Mouse (Mus musculus): ENCODE data around the gene Kat7.

The Kat7 gene

DNA sequence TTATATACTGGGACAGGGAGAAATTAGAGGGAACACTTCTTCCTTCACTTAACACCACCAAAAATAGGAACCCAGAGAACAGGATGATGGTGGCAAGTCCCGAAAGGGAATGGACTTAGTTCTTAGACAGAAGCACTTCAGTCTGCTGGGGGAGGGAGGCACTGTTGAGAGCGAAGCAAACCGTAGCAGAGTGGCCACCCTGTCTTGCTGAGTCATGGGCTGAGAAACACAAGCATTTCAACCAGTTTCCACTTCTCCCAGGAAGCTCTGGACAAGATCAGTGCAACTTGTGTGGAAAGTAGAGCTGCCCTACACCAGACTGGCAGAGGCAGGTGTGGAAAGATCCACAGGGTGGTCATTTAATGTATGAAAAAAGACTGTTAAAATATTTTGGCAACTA is 35.4 kb downstream of the Kat7 start:
- DNase-seq: no peak

DNA sequence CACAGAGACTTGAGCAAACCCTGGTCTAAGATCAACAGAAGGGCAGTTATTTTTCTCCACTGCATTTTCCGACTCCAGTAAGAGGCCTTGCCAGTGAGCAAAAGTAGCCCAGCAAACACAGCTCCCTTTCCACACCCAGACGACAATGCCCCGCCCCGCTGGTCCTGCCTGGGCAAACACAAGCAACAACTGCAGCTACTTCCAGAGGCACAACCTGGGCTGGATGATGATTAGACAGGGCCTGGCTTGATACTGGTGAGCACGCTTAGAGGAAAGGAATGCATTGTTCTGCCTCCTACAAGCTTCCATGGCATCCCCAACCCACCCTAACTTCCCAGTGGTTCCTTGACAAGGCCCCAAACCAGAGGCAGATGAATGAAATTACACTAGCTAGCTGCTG is 36.4 kb downstream of the Kat7 start:
- DNase-seq: no peak

DNA sequence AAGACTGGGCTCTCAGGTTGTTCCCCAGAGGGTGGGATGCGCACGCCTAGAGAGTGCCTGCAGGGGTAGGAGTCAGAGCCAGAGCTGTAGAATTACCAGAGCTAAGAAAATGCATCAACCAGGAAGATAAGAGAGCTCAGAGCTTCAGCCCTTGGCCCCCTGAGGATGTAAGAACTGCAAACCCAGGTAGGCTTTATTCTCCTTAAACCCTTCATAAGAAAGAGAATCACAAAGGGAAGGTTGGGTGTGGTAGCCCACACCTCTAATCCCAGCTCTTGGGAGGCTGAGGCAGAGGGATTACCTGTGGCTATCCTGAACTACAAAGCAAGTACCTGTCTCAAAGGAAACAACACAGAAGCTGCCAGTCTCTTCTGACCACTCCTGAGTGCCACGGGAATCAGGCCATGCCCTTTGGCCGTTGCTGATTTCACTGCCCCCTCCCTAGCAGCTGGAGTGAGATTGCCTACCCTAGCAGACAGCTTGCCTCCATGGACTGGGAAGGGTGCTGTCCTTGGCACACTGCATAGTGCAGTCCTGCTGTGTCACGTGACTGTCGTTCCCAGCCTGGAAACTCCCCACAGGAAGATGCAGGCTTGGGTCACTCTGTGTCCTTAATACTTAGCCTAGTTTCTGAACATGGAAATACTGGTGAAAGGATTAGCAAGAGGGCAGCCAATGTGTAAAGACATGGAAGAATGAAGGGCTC is 43.4 kb downstream of the Kat7 start:
- DNase-seq: no peak

DNA sequence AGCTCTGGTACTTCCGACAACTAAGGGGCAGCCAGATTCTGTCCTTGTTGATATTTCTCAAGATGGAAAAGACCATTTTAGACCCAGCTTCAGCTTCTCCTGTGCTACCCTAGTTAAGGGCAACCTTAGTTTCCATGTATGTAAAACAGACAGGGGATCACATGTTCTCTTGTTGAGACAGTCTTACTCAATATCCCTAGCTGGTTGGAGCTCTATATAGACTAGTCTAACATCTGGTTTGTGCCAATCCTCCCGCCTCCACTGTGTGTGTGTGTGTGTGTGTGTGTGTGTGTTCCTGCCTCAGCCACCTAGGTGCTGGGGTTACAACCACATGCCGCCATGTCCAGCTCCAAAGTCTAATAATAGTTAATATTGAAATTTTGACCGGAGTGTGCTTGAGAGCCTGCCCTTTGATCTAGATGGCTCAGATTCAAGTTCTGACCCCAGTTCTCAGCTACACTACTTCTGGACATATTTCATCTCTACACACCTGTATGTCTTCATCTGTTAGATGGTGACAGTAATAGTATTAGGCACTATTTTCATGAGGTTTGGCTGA is 45.5 kb downstream of the Kat7 start:
- no peak for DNase-seq

DNA sequence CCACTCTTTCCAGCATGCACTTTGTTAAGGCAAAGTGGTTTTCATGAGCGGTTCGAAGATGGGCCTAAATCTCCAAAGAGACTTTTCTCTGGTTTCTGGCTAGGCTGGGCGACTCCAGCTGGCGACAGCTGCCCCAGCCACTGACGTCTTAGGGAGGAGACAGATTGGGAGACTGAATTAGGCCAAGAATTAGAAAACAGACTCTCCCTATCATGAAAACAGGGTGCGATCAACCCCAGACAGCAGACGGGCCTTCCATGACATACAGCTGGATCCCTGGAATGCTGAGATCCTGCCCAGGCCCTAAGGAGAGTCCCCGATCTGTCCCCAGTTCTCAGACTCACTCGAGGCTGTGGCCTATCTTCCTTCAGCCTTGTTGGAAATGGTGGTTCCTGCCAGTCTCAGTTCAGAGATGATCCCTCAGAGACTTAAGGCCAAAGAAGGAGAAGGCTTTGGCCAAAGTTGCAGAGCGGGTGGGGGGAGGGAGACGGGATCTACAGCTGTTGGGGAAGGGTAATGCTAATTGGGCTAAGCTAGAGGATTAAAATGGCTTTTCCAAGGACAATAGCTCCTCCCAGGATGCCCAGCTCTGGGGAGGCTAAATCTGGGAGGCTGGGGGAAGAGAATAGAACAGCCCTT is 46.1 kb downstream of the Kat7 start:
- no peak for DNase-seq

DNA sequence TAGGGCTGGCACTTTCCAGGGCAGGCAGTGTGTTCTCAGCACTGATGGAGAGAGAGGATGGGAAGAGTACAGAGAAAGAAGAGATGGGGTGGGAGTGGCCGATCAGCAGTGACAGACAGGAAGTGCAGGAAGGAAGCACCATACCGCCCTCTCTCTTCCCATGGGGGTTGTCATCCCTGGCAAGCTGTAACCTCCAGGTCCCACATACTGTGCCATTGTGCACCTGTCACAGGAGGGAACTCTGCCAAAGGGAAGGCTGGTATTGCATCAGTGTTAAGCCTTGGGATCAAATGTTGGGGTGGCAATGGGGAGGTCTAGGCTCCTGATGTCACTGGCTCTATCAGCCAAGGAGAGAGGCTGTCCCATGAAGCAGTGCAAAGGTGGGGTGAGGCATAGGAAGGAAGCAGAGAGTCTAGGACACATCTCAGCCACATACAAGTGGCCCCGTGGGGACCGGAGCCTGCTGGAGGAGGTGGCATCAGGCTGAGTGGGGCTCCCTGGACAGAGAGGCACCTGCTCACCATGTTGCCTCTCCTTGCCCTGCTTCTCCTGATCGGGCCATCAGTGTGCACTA is 48.8 kb downstream of the Kat7 start, which contains the start of gene Tac4:
TSS of gene Tac4 (plus strand) at position 352 of the 574 bp plus-strand sequence.
- peak; percentile 42 for DNase-seq

DNA sequence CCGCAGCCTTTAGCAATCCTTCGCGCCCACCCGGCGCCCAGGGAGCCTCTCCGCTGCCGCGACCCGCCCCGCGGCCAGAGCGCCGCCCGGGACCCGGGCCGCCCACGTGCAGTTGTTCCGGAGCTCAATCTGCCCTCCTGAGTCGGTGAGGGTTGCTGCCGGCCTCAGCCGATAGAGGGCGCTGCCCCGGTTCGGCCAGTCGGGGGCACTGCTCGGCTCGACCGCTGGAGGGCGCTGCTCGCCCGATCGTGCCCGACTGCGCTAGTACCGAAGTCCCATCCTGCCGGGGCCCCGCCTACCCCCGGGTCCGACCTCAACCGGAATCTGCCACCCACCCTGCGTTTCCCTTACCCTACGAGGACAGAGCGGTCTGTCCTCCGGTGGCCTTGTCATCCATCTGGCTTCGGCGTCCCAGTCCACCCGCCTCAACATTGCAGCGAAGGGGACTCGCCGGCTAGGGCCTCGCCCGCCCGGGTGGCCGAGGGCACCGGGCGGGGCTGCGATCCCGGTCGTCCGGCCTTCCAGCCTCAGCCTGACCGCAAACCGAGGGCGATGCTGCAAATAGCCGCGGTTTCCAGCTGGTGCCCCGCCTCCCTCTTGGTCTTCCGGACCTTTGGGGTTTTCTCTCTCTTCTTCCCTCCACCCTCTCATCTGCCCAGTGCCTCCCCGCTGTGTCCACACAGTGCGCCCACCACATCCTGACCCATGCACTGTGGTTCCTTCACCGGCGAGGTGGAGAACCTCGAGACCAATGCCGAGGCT is 50.8 kb downstream of the Kat7 start:
- peak; percentile 94 for DNase-seq

DNA sequence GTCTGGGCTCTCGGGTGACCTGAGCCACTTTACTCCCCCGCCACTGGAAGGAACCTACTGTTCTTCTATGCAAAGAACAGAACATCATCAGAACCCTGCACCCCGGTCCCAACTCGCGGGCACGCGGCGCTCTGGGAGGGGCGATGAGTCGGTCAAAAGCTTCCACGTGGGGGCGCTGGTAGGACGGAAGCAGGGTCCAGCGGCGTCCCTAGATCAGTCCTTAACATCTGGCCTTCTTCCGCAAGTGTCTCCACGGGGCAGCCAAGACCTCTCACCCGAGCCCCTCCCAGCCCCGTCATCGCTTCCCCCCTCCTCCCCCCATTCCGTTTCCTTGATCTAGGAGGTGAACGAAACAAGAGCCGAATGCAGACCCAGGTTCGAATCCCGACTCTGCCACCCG is 51.6 kb downstream of the Kat7 start:
- DNase-seq: peak; percentile 78

DNA sequence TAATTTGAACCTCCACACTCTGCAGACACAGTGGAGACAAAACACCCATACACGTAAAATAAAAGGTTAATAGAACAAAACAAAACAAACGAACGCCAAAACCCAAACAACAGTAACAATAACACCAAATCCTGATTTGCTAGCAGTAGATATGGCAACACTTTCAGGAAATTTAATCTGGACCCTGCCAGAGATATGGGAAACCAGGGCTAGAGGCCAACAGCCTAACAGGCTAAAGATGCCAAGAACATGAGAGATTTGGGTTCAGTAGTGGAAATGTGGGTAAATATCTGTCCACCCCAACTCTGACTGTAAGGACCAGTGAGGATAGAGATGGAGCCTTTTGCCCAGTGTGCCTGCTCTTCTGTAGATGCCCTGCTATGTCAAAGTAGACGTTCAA is 52.1 kb downstream of the Kat7 start:
- no peak for DNase-seq

DNA sequence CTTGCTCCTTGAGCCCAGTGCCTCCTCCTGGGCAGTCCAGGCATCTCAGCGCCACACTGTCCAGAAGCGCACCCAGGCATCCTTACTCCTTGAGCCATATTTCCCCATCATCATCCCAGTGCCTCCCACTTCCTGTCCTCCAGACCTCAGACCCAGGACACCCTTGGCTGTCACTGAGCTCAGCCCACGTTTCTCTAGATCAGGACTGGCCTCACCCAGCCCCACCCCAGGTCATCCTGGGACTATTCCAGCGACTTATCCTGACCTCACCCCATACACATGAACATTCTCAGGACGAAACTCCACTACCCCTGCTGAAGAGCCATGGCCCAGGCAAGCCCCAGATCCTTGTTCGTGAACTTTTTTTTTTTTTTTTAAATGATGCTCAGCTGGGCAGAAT is 54.3 kb downstream of the Kat7 start:
- no peak for DNase-seq

DNA sequence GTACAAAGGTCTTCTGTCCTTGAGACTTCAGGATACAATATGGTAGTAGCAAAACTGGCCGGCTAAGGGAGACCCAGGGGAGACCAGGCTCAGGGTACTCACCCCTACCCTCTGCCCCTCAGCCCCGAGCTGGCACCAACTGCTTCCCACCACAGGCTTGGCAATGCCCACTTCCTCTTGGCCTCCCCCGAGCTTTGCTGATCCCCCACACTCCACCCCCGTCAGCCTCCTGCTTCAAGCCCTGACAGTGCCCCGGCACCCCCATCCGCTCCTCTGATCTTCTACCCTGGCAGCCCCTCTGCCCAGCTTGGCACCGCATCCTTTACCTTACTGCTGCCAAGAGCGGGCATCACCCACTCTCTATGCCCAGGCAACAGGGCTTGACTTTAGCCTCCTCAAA is 55.9 kb downstream of the Kat7 start:
- no peak for DNase-seq

DNA sequence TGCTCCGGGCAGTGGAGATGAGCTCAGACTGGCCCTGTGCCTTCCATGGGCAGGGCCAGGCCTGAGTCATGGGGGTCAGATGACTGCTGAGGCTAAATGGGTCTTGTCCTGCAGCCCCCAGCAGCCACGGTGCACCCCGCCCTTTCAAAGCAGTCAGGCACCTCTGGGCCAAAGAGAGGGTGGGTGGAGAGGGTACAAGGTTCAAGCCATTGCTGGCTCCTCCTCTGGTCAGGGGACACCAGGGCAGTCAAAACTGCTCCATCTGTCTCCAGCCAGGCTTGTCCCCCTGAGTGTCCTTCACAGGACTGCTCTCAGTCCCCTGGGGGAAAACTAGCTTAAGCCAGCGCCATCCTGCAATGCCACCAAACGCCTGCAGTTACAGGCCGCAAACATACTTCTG is 57.9 kb downstream of the Kat7 start:
- no peak for DNase-seq

DNA sequence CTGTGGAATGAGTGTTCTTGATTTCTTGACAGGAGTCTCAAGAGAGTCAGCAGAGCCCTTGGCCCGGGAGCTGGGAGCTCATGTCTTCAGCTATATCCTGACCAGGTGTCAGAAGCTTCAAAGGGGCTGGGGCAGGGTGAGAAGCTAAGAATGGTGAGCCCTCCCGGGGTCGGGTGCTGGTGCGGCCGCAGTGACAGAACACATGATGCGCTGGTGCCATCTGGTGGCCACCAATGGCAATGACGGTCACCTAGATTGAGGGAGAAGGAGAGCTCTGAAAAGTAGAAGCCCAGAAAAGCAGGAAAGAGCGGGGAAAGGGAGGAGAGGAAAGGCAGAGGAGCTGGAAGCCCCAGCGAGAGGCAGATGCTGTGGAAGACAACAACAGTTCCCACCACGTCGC is 58.8 kb downstream of the Kat7 start:
- peak; percentile 76 for DNase-seq

DNA sequence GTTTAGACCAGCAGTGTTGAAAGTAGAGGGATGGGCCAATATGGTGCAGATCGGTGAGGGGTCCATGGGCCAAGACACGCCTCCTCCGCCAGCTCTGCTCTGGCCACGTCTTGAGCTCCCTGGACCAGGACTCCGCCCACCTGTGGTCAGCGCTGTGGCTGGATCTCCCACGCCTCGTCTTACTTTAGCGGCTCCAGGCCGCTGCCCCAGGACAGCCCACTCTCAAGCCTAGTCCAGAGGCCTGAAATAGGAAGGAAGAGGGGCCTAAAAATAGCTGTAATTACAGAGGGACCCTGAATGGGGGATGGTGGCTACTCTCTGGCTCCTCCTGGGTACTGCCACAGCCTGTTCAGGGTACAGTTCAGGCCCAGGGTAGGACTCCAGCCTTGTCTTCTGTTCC is 59.9 kb downstream of the Kat7 start:
- DNase-seq: no peak

DNA sequence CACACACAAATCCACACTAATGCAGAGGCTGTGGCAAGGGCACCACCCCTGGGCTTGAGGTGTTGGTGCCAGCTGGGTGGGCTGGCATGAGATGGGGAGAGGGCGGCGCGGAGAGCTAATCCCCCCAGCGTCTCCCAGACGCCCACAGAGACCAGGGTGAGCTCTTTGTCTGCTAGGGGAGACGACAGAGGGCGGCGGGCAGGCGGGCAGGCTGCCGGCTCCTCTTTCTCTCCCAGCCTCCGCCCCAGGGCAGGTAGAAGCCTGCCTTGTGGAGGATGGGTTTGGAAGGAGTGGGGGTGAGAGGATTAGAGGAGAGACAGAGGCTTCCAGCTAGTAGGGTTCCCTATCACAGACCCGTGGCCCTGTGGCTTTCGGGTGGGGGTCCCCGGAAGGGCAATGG is 63.0 kb downstream of the Kat7 start:
- no peak for DNase-seq

DNA sequence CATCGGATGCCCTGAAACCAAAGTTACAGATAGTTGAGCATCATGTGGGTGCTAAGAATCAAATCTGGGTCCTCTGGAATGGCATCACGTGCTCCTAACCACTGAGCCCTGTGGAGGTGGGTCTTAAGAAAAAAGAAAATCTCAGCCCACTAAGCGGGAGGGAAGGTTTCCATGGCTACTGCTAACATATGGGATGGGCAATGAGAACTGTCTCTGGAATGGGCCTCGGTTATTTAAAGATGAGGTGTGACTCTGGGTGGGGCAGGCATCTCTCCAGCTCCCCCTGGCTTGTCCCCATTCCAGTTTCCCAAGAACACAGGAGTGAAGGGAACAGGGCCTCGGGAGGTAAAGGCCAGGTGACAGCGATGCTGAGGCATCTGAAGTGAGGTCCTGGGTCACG is 64.6 kb downstream of the Kat7 start:
- DNase-seq: no peak

DNA sequence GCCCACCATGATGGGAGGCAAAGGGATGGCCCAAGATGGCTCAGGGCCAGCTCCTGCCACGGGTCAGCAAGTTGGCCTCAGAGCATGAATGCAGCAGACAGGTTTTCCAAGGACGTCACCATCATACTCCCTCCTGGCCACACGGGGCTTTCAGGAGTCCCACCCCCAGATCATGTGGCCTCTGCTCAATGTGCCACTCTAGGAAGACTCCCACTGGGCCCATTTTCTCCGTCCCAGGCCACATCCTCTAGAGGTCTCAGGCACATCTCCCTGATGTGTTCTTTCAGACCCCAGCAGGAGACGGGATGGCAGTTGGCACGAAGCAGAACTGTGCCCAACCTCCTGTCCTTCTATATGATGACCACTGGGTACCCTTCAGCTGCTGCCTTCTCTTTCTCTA is 67.4 kb downstream of the Kat7 start:
- no peak for DNase-seq

DNA sequence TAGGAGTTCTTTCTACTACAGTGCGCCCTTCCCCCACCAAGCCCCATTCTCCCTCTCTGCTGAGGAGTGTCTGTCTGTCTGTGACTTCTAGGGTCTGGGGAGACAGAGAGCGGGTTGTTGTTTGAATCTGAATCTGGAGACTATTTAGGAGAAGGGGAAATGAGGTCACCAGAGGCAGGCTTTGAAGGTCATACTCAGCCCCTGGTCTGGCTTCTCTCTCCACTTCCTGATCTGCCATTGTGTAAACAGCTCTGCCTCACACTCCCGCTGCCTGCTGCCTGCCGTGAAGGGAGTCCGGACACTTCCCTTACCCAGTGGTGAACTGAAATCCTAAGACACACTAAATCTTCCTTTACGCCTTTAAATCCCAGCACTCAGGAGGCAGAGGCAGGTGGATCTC is 71.6 kb downstream of the Kat7 start:
- DNase-seq: no peak

DNA sequence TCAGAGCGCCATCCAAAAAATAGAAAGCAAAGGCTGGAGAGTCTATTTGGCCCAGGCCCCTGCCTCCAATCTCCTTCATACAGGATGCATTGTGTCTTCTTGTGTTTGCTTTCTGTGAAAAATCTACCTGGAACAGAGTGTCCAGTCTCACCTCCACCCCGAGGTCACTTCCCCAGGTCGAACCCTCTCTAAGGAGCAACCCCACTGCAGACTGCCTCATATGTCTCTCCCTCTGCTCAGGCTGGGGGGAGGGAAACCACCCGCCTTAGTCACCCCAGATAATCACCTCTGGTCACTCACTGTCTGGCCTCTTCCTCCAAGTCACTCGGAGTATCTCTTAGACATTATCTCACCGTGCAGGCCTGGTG is 77.7 kb downstream of the Kat7 start:
- DNase-seq: no peak

DNA sequence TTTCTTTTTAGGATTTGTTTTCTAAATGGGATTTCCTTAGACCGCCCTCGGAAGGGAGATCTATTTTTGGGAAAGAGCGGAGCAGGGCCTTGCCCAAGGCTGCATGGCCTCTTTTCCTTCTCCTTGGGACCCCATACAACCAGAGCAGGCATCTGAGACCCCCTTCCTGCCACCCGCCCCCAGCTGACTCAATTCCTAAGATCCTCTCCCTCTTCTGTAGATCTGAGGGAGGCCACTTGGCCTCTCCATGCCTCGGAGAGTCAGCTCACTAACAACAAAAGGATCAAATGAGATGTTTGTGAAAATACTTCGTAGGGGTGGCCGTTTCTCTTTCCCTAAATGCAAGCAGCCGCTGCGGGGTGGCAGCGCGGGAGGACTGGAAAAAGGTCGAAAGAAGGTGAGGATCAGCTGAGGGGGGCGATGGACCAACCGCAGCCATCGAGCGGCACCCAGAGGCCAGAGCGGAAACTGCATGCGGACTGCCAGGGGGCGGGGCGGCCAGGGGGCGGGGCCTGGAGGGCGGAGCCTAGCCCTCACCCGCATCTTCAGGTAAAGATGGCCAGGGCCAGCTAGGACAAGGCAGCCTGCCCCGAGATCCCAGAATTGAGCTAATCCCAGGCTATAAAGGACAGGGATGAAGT is 78.2 kb downstream of the Kat7 start:
- peak; percentile 72 for DNase-seq

DNA sequence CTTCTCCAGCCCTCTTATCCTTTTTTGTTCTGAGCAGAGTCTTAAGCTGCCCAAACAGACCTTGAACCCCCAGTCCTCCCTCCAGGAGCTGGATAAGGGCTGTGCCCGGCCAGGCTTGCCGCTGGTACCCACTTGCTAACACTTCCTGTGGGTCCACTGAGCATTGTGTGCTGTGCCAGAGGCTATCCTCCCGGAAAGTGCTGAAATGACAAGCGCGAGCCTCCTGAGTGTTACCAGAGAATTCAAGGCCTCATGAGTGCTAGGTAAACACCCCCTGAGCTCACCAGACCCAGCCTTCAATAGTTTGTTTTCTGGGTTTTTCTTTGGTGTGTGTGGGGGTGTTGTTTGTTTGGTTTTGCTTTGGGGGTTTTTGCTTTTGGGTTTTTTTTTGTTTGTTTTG is 82.6 kb downstream of the Kat7 start:
- no peak for DNase-seq

DNA sequence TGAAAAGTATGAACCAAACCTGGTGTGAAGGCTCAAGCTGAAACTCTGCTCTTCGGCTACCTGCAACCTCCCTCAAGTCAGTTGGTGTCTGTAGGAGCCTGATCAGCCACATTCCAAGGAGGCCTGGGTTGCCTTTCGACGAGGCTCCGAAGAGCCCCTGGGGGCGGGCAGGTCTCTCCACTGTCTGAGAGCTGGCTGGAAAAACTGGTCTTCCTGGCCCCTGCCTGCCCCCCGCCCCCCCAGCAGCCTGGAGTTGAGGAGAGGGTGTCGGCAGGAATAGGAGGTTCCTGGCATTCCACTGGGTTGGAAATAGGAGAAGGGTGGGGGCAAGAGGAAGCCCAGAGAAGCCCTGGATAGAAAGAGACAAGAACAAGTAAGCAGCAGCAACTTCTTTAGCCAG is 84.6 kb downstream of the Kat7 start:
- DNase-seq: no peak

All from thymus, postnatal 25 days (tissue).